Mouse (Mus musculus): ENCODE measurements around the gene Dgkz.

Dgkz gene

DNA sequence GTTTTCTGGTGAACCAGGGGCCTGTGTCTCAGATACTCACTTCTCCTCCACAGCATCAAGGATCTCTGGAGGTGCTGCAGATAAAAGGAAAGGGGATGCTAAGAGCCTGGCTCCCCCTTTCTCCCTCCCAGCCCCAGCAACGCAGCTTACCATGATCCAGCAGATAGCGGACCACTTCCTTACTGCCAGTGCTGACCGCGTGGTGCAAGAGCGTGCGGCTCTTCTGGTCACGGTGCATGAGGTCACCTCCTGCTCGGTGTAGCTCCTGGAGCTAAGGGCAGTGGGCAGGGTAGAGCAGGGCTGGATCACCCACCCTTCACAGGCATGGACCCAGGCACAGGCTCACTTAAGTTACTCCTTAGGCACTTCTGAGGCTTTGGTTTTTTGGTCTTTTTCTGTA, 41.6 kb downstream of the Dgkz start:
- no peak for DNase-seq (ENCODE audit: low spot score)

DNA sequence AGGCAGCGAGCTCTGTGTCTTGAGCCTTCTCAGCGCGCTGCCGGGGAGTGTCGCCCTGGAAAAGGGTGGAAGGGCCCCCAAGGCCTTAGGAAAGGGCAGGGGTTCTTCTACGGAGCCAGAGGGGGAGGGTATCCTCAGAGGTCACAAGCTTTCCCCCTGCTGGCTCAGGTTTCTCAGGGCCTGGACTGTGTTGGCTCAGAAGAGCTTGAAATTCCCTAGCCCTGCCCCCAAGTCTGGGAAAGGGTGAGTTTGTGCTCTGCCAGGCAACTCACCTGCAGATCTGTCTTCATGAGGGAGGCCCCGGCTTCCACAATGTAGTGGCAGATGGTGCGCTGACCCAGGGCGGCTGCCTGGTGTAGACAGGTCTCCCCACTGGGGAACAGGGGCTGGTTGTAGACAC, 42.2 kb downstream of the Dgkz start:
- DNase-seq (ENCODE audit: low spot score): peak; percentile 74

DNA sequence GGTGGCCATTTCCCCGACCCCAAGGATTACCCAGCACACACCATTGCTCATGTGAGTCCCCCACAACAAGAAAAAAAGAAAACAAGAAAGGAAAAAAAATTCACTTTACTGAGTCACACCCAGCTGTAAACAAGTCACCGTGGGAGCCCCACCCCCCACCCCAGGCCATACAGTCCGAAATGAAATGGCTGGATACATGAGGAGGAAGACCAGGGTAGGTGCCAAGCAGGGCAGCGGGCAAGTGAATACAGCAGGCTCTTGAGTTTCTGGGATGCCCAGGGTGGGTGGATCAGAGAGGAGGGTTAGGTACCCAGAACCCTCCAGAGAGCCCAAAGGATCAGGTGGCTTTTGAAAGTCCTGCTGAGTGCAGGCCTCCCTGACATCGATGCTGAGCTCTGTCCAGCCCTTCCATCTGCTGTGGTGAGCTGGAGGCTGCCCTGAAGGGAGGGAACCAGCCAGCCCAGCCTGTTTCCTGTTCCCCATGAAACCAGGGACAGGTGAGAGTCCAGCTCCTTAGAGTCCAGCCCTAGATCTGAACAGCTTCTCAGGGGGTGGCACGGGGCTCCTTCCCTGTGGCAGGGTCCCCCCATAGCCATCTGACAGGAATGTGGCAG, 42.8 kb downstream of the Dgkz start:
- DNase-seq (ENCODE audit: low spot score): peak; percentile 60

DNA sequence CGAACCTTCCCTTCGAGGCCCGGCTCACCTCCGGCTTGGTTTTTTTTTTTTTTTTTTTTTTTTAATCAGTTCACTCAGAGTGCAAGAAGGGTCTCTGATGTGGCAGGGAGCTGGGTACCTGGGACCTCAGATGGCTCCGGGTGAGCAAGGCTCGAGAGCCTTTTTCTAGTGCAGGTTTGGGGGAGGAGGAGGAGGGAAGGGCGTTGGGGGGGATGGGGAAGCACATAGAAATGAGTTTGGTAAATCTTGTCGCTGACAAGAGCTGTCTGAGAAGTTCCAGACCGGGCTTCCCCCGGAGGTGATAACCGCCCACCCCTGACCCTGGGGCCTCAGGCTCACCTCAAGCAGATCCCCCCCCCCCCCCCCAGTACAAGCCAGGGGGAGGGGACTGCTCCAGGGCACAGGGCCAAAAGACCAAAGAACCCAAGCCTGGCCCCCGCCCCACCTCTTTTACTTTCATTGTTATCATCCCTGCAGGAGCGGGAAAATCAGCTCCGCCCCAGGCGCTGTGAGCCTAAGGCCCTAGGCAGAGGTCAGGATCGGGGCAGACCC, 43.4 kb downstream of the Dgkz start, which contains the start of gene Mdk:
Gene Mdk, minus strand, starts transcription at position 138 of the 552 bp plus-strand sequence.
- DNase-seq (ENCODE audit: low spot score): peak; percentile 93

GRCm38 (mm10) chr2:91931328-91932159, 44.1 kb downstream of the Dgkz start:
- peak; percentile 94 for DNase-seq (ENCODE audit: low spot score)

- DNase-seq (ENCODE audit: low spot score): peak; percentile 64
Observed at GRCm38 (mm10) chr2:91930761-91931291, 44.8 kb downstream of the Dgkz start.

- DNase-seq (ENCODE audit: low spot score): peak; percentile 96
Observed at GRCm38 (mm10) chr2:91929936-91930335, 45.7 kb downstream of the Dgkz start.

GRCm38 (mm10) chr2:91929455-91929854, 46.2 kb downstream of the Dgkz start:
- DNase-seq (ENCODE audit: low spot score): no peak

GRCm38 (mm10) chr2:91928534-91929350, 46.9 kb downstream of the Dgkz start:
- DNase-seq (ENCODE audit: low spot score): no peak

GRCm38 (mm10) chr2:91927826-91928533, 47.7 kb downstream of the Dgkz start:
- DNase-seq (ENCODE audit: low spot score): peak; percentile 92

- DNase-seq (ENCODE audit: low spot score): no peak
Observed at GRCm38 (mm10) chr2:91926949-91927348, 48.7 kb downstream of the Dgkz start, which contains the start of gene Chrm4. Chrm4 (plus strand) TSS chr2:91927249.

DNA sequence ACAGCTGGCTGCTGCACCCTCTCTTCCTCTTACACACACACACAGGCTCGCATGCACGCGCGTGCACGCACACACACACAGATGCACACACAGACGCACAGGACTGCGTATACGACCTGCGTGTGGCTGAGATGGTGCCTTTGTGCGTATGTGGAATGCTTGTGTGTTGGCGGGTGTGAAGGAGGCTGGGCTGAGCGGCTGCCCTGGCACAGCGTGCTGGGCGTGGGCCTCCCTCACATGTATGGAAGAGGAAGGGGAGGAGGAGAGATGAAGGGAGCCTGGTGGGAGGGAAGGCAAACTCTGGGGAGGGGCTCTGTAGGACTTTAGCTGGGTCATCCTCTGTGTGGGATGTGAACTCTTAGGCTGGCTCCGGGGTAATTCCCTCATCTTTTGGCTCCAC, 50.2 kb downstream of the Dgkz start:
- no peak for DNase-seq (ENCODE audit: low spot score)

- no peak for DNase-seq (ENCODE audit: low spot score)
Observed at GRCm38 (mm10) chr2:91924726-91925125, 50.9 kb downstream of the Dgkz start.

GRCm38 (mm10) chr2:91923415-91924337, 52.0 kb downstream of the Dgkz start:
- DNase-seq (ENCODE audit: low spot score): peak; percentile 87

DNA sequence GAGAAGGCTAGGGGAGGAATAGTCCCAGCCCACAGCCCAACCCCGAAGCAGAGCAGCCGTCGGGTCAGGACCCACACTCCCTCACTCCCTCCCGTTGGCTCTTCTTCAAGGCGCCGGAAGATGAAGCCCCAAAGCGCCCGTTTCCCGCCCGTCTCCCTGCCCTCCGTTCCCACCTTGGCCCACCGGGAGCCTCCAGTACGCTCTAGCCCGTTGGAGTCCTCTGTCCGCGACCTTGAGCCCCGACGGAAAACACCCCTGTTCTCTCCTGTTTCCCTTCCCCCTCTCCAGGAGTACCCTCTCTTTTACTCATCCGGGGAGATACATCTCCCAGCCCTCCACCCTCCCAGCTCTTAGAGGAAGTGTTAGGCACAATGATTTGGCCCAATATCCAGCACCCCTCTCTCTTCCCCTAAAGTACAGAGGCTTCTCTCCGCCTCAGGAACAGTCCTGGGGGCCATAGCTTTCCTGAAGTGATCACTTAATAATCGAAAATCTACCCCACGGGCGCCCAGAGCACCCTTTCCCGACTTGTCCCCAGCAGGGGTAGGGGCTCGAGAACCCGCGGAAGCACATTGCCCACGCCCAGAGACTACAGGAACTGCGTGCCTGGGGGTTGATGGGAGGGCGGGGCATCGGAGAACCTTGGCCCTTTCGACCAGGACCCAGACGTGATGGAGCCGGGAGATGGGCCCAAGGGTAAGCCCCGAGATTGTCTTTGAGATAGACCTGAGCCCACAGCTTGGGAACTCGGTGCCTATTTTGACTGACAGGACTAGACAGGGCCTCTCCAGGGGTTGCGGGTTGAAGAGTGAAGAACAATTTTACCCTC, 52.9 kb downstream of the Dgkz start:
- peak; percentile 36 for DNase-seq (ENCODE audit: low spot score)

GRCm38 (mm10) chr2:91921790-91922570, 53.7 kb downstream of the Dgkz start:
- peak; percentile 84 for DNase-seq (ENCODE audit: low spot score)

DNA sequence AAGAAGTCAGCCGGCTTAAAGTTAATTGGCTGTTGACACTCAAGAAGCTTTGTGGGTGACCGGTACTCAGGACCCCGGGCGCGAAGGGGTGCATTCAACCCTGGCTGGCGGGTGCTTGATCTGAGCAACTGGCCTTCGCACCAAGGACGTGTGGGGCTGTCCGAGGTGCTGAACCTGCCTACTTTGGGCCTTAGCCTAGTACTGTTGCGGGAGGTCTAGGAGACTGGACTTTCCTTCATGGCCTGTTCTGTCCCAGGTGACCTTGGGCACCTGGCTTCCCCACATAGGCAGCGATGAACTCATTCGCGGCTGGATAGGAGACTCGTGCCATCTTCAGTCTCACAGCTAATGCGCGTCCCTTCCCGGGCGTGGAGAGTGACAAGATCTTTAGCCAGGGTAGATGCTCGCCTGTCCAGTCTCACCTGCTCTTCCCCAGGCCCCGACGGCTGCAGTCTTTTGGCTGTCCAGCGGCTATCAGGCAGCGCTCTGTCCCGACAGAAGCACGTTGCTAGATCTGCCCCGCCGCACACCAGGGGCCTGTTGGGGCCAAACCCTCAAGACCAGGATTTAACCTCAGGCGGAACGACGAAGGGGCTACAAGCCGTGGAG, 54.4 kb downstream of the Dgkz start:
- peak; percentile 73 for DNase-seq (ENCODE audit: low spot score)

DNA sequence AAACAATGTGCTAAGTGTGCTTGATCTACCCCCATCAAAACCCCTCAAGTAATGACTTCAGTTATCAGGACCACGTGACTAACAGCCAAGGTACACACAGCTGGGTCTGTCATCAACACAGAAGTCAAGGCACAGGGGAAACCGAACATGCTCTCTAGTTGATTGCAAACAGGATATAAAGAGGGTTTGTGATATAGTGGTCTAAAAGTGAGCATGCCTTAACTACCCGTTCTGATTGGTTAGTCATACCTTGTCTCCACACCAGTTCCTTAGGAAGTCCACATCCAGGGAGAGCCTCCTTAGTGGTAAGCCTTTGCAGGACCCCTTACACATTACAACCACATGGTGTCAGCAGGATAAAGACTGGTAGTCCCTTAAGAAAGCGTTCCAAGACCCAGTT, 55.5 kb downstream of the Dgkz start:
- no peak for DNase-seq (ENCODE audit: low spot score)
